Mouse (Mus musculus) liver, embryonic 15.5 days (tissue): ENCODE data around the gene Fam222a. TPM values are rescaled to one million over a fixed set of nuclear protein-coding genes. Genes with fewer than 3 reads are reported as not detected.
A peak's percentile ranks its signal among the peaks of the same experiment; 100 is the strongest.

Source experiments
- ATAC-seq: fragments of 200-750 bp; cut with Nextera tagmentation; 2 replicates; pipeline ENCODE4 v1.8.0; 2017; ENCODE audit warnings: moderate number of reproducible peaks, mild to moderate bottlenecking, moderate library complexity; ENCODE audit not compliant: insufficient read depth
- H3K27ac ChIP-seq: fragments of 300-500 bp; sonication (generic); replicated peaks from 2 replicates; pipeline ENCODE4 v1.5.1; 2015; ENCODE audit warnings: mild to moderate bottlenecking, inconsistent platforms
- H3K27me3 ChIP-seq: fragments of 300-500 bp; sonication (generic); 2 replicates; pipeline ENCODE4 v1.6.1; 2015; ENCODE audit warnings: mild to moderate bottlenecking, inconsistent platforms
- H3K36me3 ChIP-seq: fragments of 300-500 bp; sonication (generic); replicated peaks from 2 replicates; pipeline ENCODE4 v1.6.1; 2015; ENCODE audit warnings: moderate library complexity, mild to moderate bottlenecking, inconsistent platforms
- H3K4me1 ChIP-seq: fragments of 300-500 bp; sonication (generic); replicated peaks from 2 replicates; pipeline ENCODE4 v1.6.1; 2015; ENCODE audit warnings: inconsistent platforms
- H3K4me2 ChIP-seq: fragments of 300-500 bp; sonication (generic); 2 replicates; pipeline ENCODE4 v1.6.1; 2015; ENCODE audit warnings: moderate library complexity, mild to moderate bottlenecking, inconsistent platforms
- H3K4me3 ChIP-seq: fragments of 300-500 bp; sonication (generic); replicated peaks from 2 replicates; pipeline ENCODE4 v1.5.1; 2015; ENCODE audit warnings: mild to moderate bottlenecking, inconsistent platforms
- H3K9ac ChIP-seq: fragments of 300-500 bp; sonication (generic); 2 replicates; pipeline ENCODE4 v1.6.1; 2015; ENCODE audit warnings: moderate library complexity, mild to moderate bottlenecking, inconsistent platforms
- H3K9me3 ChIP-seq: fragments of 300-500 bp; sonication (generic); replicated peaks from 2 replicates; pipeline ENCODE4 v1.6.1; 2016; ENCODE audit warnings: inconsistent platforms
- WGBS: fragments of 180-500 bp; shearing (Covaris S2); methylation state at CpG from one replicate; pipeline ENCODE4 v1.1.7; 2015; ENCODE audit warnings: mixed read lengths; ENCODE audit not compliant: insufficient replicate concordance; 5-methylcytosine and 5-hydroxymethylcytosine counted together
- polyA plus RNA-seq: library from polyadenylated mRNA; unstranded; fragments of >200 nt; fragmentation: Nextera tagmentation; extraction: Ambion mirVana; gene quantifications from 2 replicates; pipeline ENCODE4 v1.2.1, GENCODE M21; 2015

Fam222a gene
- polyA plus RNA-seq, 1 experiment from 2014 or later: 0.73 TPM

GRCm38 (mm10) chr5:114560965-114561364 lies 6.9 kb upstream of the Fam222a start:
- Histone ChIP-seq H3K27ac (no peak overlapping the region), H3K36me3 (no peaks in the 10 kb centered on the region), H3K4me3 (no peak overlapping the region), H3K27me3 (peaks cover 15% of the 10 kb centered on the region; the same call in 1 of the 2 replicates), H3K4me2 (peak overlapping the region; percentile 35), H3K9ac (no peak overlapping the region), H3K4me1 (peaks cover 16% of the 10 kb centered on the region), H3K9me3 (no peaks in the 10 kb centered on the region)
- 37% methylated on average over 5 of the region's 5 CpGs for WGBS
- ATAC-seq: peak; percentile 22; the same call in 1 of the 2 replicates

- 71% methylated on average over 7 of the region's 7 CpGs for WGBS
- no peak overlapping the region for H3K27ac ChIP-seq
- H3K4me3 ChIP-seq: no peak overlapping the region
- H3K4me2 ChIP-seq: no peak overlapping the region
- no peak for ATAC-seq
- no peak overlapping the region for H3K9ac ChIP-seq
- peaks cover 31% of the 10 kb centered on the region for H3K4me1 ChIP-seq
- no peaks in the 10 kb centered on the region for H3K9me3 ChIP-seq
- H3K36me3 ChIP-seq: no peaks in the 10 kb centered on the region
- H3K27me3 ChIP-seq: peaks cover 44% of the 10 kb centered on the region
These were observed 3.8 kb upstream of the Fam222a start for GRCm38 (mm10) chr5:114563994-114564393.

GRCm38 (mm10) chr5:114565305-114565704 lies 2.5 kb upstream of the Fam222a start:
- Histone ChIP-seq H3K9ac (no peak overlapping the region), H3K36me3 (no peaks in the 10 kb centered on the region), H3K27ac (no peak overlapping the region), H3K4me3 (no peak overlapping the region), H3K4me2 (no peak overlapping the region; the same call in 1 of the 2 replicates), H3K4me1 (peaks cover 29% of the 10 kb centered on the region), H3K27me3 (peaks cover 56% of the 10 kb centered on the region), H3K9me3 (no peaks in the 10 kb centered on the region)
- no peak for ATAC-seq
- WGBS: 5% methylated on average over 12 of the region's 12 CpGs

DNA sequence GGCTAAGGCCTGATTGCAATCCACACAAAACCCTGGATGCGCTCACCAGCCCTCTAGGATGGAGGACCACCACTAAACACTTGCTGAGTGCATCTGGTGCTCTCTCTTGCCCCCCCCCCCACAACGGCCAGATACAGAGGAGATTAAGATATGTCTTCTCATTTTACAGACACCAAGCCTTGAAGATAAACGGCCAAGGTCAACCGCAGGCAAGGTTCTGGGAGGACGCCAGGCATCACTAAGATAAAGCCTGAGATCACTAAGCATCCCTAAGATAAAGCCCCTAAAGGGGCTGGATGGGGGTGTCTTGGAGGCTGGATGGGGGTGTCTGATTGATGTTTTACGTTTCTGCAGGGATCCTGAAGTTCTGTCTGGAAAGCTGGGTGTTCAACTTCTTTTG lies 2.1 kb upstream of the Fam222a start:
- Histone ChIP-seq H3K4me3 (no peak overlapping the region), H3K4me1 (peaks cover 33% of the 10 kb centered on the region), H3K27ac (no peak overlapping the region), H3K36me3 (no peaks in the 10 kb centered on the region), H3K4me2 (no peak overlapping the region), H3K27me3 (peaks cover 61% of the 10 kb centered on the region), H3K9ac (no peak overlapping the region), H3K9me3 (no peaks in the 10 kb centered on the region)
- WGBS: 23% methylated on average over 6 of the region's 6 CpGs
- ATAC-seq: no peak

DNA sequence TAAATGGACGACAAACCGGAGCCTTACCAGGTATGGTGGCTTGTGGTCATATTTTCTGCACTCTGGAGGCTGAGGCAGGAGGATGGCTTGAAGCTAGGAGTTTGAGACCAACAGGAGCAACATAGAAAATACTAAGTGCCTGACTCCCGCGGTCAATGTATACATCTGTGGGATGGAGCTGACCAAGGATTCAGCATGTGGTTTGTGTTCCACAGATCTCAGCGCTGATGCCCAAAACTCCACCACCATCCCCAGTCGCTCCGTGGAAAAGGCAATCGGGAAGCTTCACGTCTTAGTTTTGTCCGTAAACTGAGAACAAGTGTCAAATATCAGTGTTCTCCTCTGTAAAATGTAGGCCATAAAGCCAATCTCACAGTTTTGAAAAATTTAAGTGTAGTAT lies 1.4 kb upstream of the Fam222a start:
- H3K27ac ChIP-seq: no peak overlapping the region
- WGBS: 73% methylated on average over 10 of the region's 10 CpGs
- H3K9ac ChIP-seq: no peak overlapping the region
- H3K4me2 ChIP-seq: no peak overlapping the region
- H3K9me3 ChIP-seq: no peaks in the 10 kb centered on the region
- H3K36me3 ChIP-seq: no peaks in the 10 kb centered on the region
- peaks cover 68% of the 10 kb centered on the region for H3K27me3 ChIP-seq
- ATAC-seq: no peak
- no peak overlapping the region for H3K4me3 ChIP-seq
- peaks cover 39% of the 10 kb centered on the region for H3K4me1 ChIP-seq

DNA sequence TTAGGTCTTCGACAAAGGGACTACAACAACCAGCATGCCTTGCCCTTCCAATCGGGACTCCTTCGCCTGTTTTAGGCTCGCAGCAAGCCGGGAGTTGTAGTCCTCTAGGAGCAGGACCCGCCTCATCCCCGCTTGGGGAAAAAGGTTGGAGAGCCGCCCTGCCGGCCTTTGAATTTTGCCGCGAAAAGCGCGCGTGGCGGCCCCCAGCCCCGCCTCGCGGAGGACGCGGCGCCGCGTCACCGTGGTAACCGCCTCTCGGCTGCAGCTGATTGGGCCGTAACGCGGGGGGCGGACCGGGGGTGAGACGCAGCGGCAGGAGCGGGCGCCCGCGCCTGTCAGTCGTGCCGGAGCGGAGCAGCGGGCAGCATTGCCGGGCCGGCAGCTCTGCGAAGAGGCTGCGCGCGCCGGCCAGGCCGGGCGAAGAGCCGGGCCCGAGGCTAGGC lies 720 bp upstream of the Fam222a start:
- Histone ChIP-seq H3K4me1 (peaks cover 46% of the 10 kb centered on the region), H3K27ac (no peak overlapping the region), H3K4me2 (peak overlapping the region; percentile 85), H3K9me3 (no peaks in the 10 kb centered on the region), H3K9ac (no peak overlapping the region; the same call in 1 of the 2 replicates), H3K4me3 (peak overlapping the region; percentile 62), H3K36me3 (no peaks in the 10 kb centered on the region), H3K27me3 (peaks cover 74% of the 10 kb centered on the region)
- under 1% methylated on average over 37 of the region's 52 CpGs for WGBS
- peak; percentile 81 for ATAC-seq

DNA sequence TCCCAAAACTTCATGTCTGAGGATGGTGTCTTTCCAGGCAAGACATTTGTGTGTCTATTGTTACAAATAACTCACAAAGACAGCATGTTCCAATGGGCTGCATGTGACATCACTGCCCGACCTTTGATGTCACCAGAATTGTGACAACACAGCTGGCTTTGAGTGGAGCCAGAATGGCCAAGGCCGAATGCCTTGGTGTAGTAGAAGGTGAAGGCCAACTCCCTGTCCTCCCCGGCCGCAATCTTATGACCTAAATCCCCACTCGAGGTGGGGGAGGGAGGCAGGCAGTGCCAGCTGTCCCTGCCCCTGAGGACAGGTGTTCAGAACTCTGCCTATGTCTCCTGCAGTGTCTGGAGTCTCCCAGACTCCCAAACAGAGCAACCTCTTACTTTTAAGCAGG lies 1.0 kb downstream of the Fam222a start:
- Histone ChIP-seq H3K27ac (no peak overlapping the region), H3K4me1 (peaks cover 60% of the 10 kb centered on the region), H3K4me2 (peak overlapping the region; percentile 85), H3K4me3 (peak overlapping the region; percentile 62), H3K36me3 (no peaks in the 10 kb centered on the region), H3K9me3 (no peaks in the 10 kb centered on the region), H3K27me3 (peaks cover 91% of the 10 kb centered on the region), H3K9ac (no peak overlapping the region)
- ATAC-seq: no peak
- 30% methylated on average over 5 of the region's 5 CpGs for WGBS

DNA sequence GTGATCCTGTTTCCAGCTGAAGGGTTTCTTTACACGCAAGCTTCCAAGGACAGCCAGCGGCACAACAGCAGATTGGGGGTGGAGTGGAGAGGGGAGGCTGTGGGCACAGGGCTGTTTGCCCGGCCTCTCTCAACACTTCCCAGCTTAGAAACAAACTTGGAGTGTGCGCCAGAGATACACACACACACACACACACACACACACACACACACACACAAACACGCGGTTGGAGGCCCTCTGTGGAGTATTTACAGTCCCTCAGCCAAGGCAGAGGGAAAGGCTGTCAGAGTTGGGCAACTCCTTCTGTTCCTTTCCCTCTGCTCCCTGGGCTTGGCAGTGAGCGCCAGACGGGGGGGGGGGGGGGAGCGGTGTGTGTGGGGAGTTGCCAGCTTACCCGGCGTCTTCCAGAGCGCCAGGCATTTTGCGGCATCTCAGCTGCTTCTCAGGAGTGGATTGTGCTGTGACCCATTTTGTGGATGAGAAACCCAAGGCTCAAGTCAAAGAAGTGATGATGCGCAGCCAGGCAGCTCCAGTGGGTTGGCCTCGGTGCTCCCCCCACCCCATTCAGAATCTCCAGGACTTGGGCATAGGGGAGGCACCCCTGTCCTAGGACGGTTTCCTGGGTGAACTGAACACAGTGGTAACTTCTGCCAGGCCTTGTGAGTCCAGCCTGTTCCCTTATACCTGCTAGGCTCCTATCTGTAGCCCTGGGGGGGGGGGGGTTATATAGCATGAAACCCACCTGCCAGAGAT lies 2.3 kb downstream of the Fam222a start:
- ATAC-seq: no peak
- WGBS: 33% methylated on average over 15 of the region's 16 CpGs
- Histone ChIP-seq H3K27me3 (peaks cover 96% of the 10 kb centered on the region), H3K4me2 (peak overlapping the region; percentile 85), H3K9ac (no peak overlapping the region), H3K27ac (no peak overlapping the region), H3K4me3 (peak overlapping the region; percentile 16; the same call in 1 of the 2 replicates), H3K4me1 (peaks cover 66% of the 10 kb centered on the region), H3K36me3 (no peaks in the 10 kb centered on the region), H3K9me3 (no peaks in the 10 kb centered on the region)

GRCm38 (mm10) chr5:114570791-114571450 lies 3.1 kb downstream of the Fam222a start:
- Histone ChIP-seq H3K9me3 (no peaks in the 10 kb centered on the region), H3K36me3 (no peaks in the 10 kb centered on the region), H3K27ac (no peak overlapping the region), H3K4me2 (peak overlapping the region; percentile 51), H3K27me3 (peaks cover 88% of the 10 kb centered on the region), H3K4me1 (peaks cover 61% of the 10 kb centered on the region), H3K4me3 (peak overlapping the region; percentile 25), H3K9ac (no peak overlapping the region)
- WGBS: 8% methylated on average over 14 of the region's 14 CpGs
- no peak for ATAC-seq

DNA sequence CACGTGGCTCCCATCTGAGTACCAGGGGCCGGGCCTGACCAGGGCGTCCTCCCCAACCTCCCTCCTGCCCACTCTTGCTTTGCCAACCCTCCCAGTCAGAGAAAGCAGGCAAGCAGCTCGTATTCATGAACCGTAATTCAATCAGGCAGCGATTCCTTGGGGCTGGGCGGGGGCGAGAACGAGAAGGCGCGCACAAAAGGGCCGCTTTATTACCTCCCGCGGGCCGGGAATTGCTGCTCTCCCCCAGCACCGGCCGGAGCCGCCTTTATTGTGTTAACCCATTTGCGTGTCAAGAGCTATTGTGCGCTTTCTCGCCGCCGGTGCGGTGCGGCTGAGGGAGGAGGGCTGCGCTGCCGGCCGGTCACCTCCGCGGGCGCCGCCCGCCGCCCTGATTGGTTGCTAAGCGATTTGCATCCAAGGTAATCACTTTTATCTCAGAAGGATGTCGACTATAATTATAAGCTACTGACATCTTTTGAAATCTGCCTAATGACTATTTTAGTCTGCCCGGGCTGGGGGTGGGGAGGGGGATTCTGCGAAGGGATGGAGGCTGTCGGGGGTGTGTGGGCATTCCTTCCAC lies 3.7 kb downstream of the Fam222a start:
- H3K9me3 ChIP-seq: no peaks in the 10 kb centered on the region
- H3K4me2 ChIP-seq: peak overlapping the region; percentile 51
- peaks cover 83% of the 10 kb centered on the region for H3K27me3 ChIP-seq
- H3K9ac ChIP-seq: no peak overlapping the region
- 4% methylated on average over 39 of the region's 39 CpGs for WGBS
- H3K4me1 ChIP-seq: peaks cover 61% of the 10 kb centered on the region
- H3K4me3 ChIP-seq: peak overlapping the region; percentile 25
- H3K27ac ChIP-seq: no peak overlapping the region
- ATAC-seq: no peak
- H3K36me3 ChIP-seq: no peaks in the 10 kb centered on the region

DNA sequence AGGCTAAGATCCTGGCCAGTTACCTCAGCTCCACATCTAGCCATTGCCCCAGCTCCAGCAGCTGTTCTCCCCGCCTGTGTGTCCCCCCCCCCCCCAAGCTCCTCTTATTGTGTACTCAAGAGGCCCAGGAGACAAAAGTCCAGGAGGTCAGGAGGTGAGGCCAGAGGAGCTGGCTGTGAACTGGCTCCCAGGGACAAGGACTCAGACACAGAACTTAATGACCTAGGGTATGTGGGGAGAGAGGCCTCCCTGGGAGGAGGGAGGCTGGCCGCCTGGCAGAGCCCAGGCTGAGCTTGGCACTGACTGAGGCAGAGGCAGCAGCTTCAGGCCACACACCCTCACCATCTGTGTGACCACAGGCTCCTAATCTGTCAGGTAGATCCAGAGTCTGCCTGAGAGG lies 5.2 kb downstream of the Fam222a start:
- WGBS: 37% methylated on average over 2 of the region's 2 CpGs
- H3K4me3 ChIP-seq: no peak overlapping the region
- H3K27me3 ChIP-seq: peaks cover 68% of the 10 kb centered on the region
- H3K9me3 ChIP-seq: no peaks in the 10 kb centered on the region
- no peaks in the 10 kb centered on the region for H3K36me3 ChIP-seq
- ATAC-seq: peak; percentile 34; the same call in 1 of the 2 replicates
- no peak overlapping the region for H3K9ac ChIP-seq
- peak overlapping the region; percentile 61; the same call in 1 of the 2 replicates for H3K27ac ChIP-seq
- H3K4me2 ChIP-seq: peak overlapping the region; percentile 35
- H3K4me1 ChIP-seq: peaks cover 50% of the 10 kb centered on the region
